ENCODE assay signal across 7 mouse cellular contexts in genomic region chr2:150674900-150675299, GRCm38 (mm10). TPM values are rescaled to one million over a fixed set of nuclear protein-coding genes. Genes with fewer than 3 reads are reported as not detected.
DNase-seq lines count a peak whose midpoint lies in the region; ATAC-seq and TF ChIP-seq lines count a peak whose summit lies in the region.

No protein-coding gene starts in this region.

- no peaks in the 10 kb centered on the region for H3K9me3 ChIP-seq in G1E (replicated peaks)

- 0 out of 2 replicates have a peak, but pooled peaks cover 2% of the 10 kb centered on the region for H3K27me3 ChIP-seq in G1E (ENCODE audit: insufficient read depth, low read length)

- H3K4me1 ChIP-seq in G1E (ENCODE audit: insufficient read depth, low read depth, low read length), result peaks cover 43% of the 10 kb centered on the region

- H3K4me3 ChIP-seq in G1E (ENCODE audit: low read depth, low read length), result no peak overlapping the region
- no peak overlapping the region for H3K4me3 ChIP-seq in layer of hippocampus, adult 2 months

- peak; percentile 53; the same call in 1 of the 2 replicates for TF ChIP-seq CTCF in G1E (IDR thresholded peaks at IDR 0.05; ENCODE audit: low read depth, low read length)
- peak; percentile 86 for TF ChIP-seq CTCF in layer of hippocampus, adult 2 months (conservative IDR thresholded peaks at IDR 0.05)

- H3K36me3 ChIP-seq in G1E (replicated peaks), result no peaks in the 10 kb centered on the region

- peak; percentile 26 for DNase-seq in G1E (ENCODE audit: low spot score)
- peak; percentile 62 to 73 for DNase-seq in adrenal gland, postnatal 36 days
- DNase-seq in layer of hippocampus, adult 2 months (ENCODE audit: low spot score in 2 of 2), result peak; percentile 62 to 72
- DNase-seq in lung, postnatal 36 days, result peak; percentile 77
- peak; percentile 68 to 83 for DNase-seq in right cerebral cortex, postnatal 10 days (ENCODE audit: low spot score in 2 of 2)

- no peak overlapping the region for H3K27ac ChIP-seq in layer of hippocampus, adult 2 months

- ATAC-seq in G1E (ENCODE audit: extremely low read depth, insufficient number of reproducible peaks, low FRiP score, poor library complexity, severe bottlenecking), result peak; percentile 74
- peak; percentile 71 for ATAC-seq in erythroblast, adult 5-6 weeks (replicated peaks; ENCODE audit: low FRiP score, poor library complexity, severe bottlenecking)
- ATAC-seq in hematopoietic stem cell, adult 5-6 weeks (replicated peaks in 1 of 2; ENCODE audit: insufficient read depth in 1 of 2, low FRiP score in 2 of 2, low TSS enrichment in 1 of 2, low read depth in 1 of 2, poor library complexity in 2 of 2, severe bottlenecking in 2 of 2), result peak; percentile 49 to 58

RNA-seq across cellular contexts. Expression of gene Acss1, which starts 6.6 kb away (rescaled TPM):
- total RNA-seq in G1E (2014; fragmentation: Nextera tagmentation) (121 and 123 TPM in 2 replicates), G1E (2017) (67.3 and 75.9 TPM in 2 replicates)
- polyA plus RNA-seq in G1E (2012), result 24.8 and 42.1 TPM in 2 replicates
- total RNA-seq in adrenal gland, postnatal 36 days (2021), result 10 to 100 TPM; 23.2 to 29.1 TPM
- total RNA-seq in erythroblast, adult 5-6 weeks (2015; ENCODE audit: low replicate concordance), result 6.3 and 12.1 TPM in 2 replicates
- 16.0 and 17.6 TPM in 2 replicates for total RNA-seq in erythroblast, adult 5-6 weeks (2017; ENCODE audit: low replicate concordance)
- 12.1 and 20.0 TPM in 2 replicates for total RNA-seq in hematopoietic stem cell, adult 5-6 weeks (2017)
- total RNA-seq in layer of hippocampus, adult 2 months (2021), result 10 to 100 TPM; 26.4 to 26.8 TPM

RNA-seq across cellular contexts. Expression of gene Vsx1, which starts 14.3 kb away (rescaled TPM):
- total RNA-seq in G1E (2014; fragmentation: Nextera tagmentation) (not detected in 2 replicates), G1E (2017) (0.05 TPM in 1 of 2 replicates, not detected in the other)
- not detected in 2 replicates for polyA plus RNA-seq in G1E (2012)
- not detected for total RNA-seq in adrenal gland, postnatal 36 days (2021)
- not detected in 2 replicates for total RNA-seq in erythroblast, adult 5-6 weeks (2015; ENCODE audit: low replicate concordance)
- 0.14 TPM in 1 of 2 replicates, not detected in the other for total RNA-seq in erythroblast, adult 5-6 weeks (2017; ENCODE audit: low replicate concordance)
- not detected in 2 replicates for total RNA-seq in hematopoietic stem cell, adult 5-6 weeks (2017)
- under 1 TPM in 1 of 2 experiments, not detected in 1; 0.12 TPM for total RNA-seq in layer of hippocampus, adult 2 months (2021)

Comparison
In these comparisons a context has a peak if more than half of its experiments do, and no peak if none do; other contexts are left out.
1. DNase-seq: peak in every context shown above with its lines; median percentile 77 in lung, postnatal 36 days; 76 in right cerebral cortex, postnatal 10 days; 68 in adrenal gland, postnatal 36 days; 67 in layer of hippocampus, adult 2 months; 26 in G1E.